Mouse (Mus musculus) adrenal gland, adult 18-20 months (tissue): ENCODE data around the gene Myo16. TPM values are rescaled to one million over a fixed set of nuclear protein-coding genes. Genes with fewer than 3 reads are reported as not detected.

Experiments
- DNase-seq, 2 experiments: peaks; one replicate each; pipeline ENCODE4 v3.0.0; 2021 to 2022; ENCODE audit warnings: low spot score in 2 of 2
- total RNA-seq, 2 experiments: library from RNA; stranded (reverse); gene quantifications; 1 replicate in 1 of 2; 2 replicates in 1 of 2; pipeline ENCODE4 v1.2.3; 2021

Gene Myo16
- total RNA-seq, 2 experiments from 2014 or later: 0.06 TPM; not detected in 1

DNA sequence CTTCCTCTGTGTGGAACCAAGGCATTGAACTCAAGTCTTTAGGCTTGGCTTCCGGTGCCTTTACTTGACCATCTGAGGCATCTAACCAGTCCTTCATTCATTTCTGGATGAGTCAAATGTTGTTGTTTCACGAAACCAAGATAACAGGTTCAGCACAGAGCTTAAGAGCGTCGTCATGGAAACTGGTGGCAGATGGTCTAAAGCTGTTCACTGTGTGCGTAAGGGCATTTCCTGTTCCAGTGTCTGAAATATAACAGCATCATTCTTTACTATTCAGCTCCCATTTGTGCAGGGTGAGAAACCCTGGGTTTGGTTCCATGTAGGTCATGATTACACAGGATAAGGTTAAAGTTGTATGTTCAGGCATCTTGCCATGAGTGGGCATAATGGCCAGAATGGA is 372.9 kb downstream of the Myo16 start:
- no peak for DNase-seq

DNA sequence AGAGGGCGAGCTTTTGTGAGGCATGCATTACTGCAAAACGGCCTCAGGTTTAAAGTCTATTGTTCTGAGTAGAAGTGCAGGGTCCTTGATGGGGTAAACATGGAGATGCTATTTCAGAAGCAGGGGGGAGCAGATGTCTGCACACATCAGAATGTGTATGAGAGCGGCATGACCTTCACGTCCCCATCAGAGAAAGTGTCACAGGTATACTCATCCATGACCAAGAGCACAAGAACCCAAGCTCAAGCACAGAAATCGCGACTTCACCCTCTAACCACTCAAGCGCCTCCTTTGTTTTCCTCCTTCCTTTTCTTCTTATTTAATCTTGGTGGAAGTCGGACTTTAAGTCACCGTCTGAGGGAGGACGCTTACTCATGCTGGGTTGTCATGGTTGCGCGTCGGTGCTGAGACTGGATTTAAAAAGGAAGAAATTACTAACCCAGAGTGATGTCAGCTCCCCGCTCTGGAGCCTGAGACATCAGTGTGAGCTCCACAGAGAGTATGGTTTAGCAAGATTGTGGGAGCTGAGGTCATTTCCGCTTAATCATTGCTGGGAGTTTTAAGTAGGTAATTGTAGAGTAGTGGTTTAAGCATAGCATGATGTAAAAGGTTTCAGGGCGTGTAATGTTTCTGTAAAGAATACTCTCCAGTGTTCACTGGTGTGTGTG is 381.0 kb downstream of the Myo16 start:
- no peak for DNase-seq

DNA sequence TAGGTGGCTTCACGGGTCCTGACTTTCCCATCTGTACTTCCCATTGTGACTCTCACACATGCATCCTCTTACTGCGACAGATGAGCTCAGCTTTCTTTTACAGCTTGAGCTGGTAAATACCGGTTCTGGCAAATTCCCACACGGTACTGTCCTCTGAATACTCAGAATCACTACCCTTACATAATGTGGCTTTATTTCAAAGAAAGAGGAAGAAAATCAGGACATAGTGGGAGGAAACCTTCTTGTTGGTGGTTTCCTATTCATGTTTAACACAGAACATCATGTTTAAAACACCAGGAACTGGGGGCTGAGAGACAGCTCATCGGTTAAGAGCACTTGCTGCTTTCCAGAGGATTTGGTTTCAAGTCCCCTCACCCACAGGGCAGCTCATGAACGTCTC is 384.6 kb downstream of the Myo16 start:
- DNase-seq: no peak

DNA sequence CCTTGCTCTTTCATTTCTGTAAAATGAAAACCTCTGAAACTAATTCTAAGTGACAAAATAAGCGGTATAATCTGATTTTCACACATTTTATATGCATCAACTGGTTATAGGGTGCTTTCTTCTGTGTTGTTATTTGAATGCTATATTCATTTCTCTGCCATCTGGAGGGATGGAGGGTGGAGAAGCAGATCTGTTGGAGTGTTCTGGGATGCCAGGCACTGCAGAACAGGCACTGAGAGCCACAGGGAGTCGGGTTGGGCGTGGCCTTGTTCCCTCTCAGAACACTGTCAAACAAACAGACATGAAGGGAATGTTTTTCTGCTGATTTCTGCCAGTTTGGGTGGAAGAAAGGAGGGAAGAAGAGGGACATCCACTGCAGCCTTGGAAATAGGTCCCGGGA is 386.0 kb downstream of the Myo16 start:
- DNase-seq: no peak

DNA sequence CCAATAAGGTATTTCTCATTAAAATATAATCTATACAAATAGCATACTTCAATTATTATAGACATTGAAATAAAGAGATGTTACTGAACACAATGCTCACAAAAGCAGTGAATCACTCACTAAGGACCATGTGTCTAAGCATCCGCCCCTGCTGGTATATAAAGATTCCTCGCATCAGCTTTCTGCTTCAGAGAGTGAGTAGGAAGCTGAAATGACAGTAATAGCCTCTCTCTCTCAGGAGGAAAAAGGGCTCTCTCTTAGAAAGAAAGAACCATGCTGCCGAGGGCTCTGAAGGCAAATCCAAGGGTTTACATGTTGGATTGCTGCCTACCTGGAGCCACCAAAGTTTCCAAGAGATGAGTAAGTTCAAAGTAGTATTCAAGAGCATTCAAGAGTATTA is 392.2 kb downstream of the Myo16 start:
- no peak for DNase-seq

DNA sequence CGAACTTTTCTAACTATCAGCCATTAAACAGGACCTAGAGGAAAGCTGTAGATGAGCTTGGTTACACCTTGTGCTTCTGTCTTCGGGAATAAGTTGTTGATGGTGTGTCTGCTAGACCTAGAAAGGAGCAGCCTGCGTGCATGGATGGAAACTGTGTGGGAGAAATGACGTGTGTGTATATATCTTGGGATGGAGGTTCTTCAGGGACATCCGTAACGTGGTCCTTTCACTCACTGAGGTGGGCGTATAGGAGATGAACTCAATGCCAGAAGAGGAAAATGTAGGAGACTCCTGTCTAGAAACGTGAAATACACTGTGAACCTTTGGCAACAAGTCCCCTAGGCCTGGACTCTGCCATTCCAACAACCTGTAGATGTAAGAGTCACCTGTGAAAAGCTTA is 392.8 kb downstream of the Myo16 start:
- DNase-seq: no peak

DNA sequence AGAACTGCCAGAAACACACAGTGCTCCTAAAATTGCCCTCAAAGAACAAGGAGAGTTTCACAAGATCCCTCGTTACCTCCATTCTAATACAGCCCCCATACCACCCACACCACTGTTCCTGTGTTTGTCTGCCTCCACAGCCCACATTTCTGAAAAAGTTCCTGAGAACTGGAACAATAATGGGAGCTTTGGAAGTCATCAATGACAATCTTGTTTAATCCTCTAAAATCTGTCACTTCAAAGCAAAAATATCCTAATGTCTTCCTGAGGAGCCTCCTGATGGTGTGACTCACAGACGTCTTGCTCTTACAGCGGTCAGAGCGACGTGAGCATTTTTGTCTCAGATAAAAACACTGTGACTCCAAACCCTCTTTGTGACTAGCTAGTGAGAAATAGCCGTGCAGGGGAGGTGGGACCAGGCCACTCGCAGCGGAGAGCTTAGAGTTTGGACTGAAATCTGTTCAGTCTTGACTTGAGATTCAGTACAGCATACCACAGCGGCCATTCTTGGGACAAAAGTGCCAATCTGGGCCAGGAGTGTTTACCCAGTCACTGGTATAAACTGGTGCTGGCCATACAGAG is 394.4 kb downstream of the Myo16 start:
- DNase-seq: no peak

DNA sequence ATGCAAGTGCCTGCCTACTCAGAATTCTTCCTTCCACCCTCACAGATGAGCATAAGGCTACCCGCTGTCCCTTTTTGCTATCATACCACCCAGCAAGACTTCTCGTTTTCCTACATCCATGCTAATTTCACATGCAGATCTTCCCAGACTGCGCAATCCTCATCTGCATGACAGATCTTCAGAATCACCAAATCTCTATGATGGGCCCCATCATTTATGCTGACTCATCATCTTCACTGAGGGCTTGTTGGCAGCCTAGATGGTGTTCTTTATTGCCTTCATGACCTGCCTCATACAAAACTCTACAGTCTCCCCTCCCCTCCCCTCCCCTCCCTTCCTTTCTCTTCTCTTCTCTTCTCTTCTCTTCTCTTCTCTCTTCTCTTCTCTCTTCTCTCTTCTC is 395.7 kb downstream of the Myo16 start:
- no peak for DNase-seq

DNA sequence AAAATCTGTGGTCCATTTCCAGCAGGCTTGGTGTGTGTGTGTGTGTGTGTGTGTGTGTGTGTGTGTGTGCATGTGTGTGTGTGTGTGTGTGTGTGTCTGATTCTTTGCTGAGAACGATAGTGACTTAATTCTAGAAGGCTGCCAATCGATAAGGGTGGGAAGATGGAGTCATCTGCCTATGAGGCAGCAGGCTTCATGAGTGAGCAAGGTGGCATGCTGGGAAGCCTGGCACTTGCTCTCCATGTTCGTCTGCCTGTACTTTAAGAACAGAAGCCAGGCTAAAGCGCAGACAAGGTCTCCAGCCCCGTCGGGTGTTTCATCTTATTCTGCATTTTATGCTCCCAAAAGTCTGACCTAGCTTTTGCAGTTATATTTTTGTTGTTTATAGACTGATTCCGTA is 404.2 kb downstream of the Myo16 start:
- no peak for DNase-seq

DNA sequence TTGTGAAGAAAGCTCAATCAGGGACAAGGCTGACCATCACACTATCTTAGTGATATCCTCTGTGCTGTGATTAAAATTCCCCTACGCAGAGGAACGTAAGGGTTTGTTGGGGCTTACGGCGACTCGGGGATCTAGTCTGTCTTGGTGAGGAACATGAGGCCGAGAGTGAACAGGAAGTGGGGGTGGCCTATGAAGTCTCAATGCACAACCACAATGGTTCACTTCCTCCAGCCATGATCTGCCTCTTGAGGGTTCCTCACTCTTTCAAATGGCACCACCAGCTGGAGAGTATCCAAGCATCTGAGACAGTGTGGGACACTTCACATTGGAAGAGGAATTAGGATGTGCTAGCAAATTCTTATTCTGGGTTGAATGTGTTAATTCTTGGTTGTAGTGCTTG is 405.8 kb downstream of the Myo16 start:
- no peak for DNase-seq

DNA sequence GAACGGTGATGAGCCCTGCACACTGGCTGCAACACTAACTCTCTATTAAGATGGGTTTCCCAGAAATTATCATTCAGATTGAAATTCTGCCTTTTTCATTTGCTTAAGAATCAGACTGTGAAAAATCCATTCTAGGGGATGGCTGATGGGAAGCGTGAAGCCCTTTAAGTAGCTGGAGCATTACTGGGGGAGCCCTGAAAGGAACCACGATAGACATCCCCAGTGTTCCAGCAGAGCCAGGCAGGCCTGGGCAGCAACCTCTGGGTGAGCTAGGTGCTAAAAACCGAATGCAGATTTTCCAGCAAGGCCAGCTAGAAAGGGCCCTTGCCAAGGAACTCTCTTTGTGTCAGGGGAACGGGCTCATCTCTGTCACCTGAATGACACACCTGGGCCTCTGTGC is 407.9 kb downstream of the Myo16 start:
- DNase-seq: no peak

DNA sequence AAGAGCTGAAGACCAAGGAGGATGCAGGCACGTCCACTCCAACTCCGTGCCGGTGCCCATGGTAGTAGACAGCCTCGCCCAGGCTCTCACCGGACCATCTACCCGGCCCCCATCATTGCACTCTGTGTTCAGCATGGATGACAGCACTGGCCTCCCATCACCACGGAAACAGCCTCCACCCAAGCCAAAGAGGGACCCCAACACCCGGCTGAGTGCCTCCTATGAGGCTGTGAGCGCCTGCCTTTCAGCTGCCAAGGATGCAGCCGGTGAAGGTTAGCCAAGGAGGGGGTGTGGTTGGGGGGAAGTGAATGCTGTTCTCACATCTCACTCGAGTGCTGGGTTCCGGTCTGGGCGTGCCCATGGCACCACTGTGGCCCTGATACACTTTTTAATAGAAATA is 408.3 kb downstream of the Myo16 start:
- no peak for DNase-seq

DNA sequence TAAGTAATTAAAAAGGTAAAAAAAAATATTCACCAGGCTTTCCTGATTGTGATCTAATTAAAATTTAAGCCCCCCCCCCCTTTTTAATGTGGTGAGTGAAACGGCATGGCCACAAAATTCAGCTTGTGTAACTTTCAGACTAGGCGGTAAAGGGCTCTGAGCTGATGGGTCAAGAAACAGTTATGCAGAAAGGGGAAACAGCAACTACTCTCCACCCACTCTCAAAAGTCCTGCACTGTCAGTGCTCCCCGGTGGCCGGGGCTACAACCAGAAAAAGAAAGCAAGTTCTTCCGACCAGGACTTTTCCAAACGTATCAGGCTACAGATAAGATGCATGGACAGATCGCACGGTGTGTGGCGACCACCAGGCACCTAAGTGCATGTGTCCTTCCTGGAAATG is 408.9 kb downstream of the Myo16 start:
- DNase-seq: no peak

DNA sequence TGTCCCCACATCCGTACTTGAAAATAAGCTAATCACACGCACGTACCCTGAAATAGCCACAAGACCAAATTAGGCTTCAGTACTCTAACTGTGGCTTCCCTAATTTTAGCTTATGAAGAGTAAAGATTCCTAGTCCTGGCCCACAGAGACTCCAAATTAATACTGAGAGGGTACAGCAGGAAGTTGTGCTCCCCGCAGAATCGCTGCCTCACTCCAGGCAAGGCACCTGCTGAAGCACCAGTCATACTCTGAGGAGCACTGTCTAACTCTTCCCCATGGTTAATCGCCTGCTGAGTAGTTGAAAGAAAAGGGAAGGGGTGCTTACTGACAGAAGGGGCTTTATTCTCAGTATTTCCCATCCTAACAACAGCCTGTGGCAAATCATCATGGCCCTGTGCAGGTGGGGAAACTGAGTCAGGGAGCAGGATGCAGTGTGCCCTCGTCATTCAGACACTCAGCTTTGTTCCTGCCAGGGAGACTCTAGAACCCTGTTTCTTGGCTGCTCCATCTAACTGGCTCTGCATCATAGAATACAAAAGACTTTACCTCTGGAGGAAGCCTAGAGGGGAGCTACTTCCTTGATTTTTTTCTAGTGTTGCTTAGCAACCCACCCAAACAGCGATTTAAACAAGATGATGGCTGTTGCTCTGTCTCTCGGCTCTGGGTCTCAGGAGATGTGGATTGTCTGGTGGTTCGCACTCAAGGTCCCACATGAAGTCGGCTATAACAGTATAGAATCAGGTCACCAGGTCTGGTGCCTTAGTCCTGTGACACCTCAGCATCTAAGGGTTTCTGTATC is 411.7 kb downstream of the Myo16 start:
- no peak for DNase-seq

DNA sequence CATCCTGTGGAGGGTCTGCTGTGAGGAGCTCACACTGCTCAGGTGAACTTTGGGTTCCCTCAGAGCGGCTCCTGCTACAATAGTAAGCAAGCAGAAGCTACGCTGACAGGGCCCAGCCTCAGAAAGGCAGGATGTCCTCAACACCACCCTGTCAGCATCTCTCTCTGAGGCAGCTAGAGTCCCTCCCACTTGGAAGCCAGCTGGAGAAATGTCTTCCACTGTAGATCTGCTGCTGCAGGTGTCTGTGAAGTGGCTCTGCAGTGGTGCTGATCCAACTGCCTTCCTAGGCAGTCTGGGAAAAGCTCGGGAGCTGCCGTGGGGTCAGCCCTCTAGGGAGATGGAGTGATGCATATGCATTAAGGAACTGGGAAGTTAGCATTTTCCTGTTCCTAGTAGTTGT is 414.7 kb downstream of the Myo16 start:
- DNase-seq: no peak

DNA sequence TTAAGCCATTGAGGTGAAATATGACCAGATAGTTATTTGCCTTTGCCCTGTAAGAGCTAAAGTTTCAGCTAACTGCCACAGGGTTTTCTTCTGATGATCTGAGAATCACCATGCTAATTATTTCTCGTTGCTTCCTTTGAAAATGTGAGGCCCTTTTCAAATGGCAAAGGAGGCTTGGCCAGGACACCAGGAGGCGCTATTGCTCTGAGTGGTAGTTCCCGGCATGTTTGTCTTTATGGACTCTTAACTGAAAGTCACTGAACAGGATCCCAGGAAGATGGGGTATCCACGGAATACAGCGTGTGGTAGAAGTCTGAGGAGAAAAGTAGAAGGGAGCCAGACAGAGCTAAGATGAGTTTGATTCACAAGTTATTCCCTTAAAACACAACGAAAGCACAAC is 420.4 kb downstream of the Myo16 start:
- DNase-seq: peak; percentile 75 to 84

DNA sequence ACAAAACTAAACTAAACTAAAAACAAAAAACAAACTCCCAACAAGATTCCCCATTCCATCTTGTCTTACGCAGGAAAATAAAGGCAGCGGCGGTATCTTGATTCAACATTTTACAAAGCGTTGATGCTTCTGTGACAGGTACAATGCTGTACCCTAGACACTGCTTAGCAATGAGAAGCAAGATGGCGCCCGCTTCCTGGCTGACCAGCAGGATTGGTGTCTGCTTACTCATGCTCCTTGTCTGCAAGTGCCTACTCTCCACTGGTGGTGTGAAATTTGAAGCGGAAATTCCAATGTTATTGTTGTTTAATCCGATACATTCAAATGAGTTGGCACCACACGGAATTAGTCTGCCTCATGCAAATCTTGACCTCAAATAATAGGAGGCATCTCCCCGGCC is 421.5 kb downstream of the Myo16 start:
- DNase-seq: no peak

DNA sequence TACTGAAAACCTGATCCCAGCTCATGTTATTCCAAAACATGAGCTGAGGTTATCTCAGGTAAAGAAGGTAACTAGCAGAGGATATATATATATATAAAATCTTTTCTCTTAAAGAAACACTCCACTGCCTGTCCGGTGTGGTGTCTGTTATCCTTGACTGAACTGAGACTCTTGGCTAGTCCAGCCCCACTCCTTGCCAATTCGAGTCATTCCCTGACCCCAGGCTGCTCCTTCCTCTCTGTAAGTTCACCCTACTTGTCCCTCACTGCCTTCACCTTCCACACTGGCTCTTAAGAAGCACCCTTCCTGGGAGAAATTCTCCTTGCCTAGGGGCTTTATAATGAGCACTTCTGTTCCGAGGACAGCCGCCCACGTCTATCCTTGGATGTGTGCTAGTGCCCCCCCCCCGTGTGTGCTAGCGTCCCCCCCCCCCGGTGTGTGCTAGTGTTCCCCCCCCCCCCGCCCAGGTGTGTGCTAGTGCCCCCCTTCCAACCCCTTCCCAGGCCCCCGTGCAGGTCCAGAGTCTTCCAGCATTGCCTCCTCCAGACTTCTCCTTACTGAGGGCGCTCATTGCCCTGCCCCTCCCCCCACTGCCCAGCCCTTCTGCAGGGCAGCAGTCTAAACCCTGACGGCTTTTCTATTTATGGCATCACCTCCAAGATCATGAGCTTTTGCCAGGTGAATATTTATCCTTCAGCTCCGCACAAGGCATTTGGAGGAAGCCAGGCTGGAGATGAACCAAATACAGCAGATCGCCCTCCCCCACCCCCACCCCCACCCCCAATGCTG is 433.4 kb downstream of the Myo16 start:
- DNase-seq: no peak

DNA sequence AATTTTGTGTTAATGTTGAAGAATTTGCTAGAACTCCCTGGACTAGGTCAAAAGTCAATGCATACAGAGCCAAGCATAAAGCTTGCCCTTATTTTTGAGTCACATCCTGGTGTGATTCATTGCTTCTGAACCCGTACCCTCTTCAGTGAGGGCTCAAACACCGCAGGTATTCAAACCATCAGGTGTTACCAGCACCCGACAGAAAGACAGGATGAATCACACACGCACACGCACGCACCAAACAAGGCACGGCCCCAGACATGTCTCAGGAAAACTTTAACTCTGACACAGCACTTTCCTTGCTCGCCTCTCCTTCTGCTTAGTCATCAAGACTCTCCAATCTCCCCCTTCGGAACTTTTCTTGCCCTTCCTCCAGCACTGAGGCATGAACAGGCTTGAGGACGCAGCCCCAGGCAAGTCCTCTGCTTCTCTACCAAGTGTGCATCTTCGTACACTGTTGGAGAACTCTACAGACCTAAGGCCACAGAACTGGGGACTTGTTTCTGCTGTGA is 435.8 kb downstream of the Myo16 start:
- DNase-seq: no peak

DNA sequence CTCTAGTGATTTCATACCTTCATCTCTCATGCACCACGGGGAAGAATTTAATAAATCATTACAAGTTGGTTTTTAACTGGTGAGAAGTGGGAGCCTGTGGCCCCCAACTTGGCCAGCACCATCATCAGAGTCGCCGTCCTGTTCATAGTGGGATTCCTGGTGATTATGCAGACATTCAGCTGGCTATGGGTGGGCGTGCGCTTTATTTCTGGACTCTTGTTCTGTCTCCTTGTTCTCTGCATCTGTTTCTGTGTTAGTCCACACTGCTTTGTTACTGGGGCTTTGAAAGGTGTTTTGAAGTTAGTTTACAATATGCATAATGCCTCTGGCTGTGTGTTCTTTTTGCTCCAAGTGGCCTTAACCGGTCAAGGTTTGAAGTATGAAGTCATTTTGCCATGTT is 439.2 kb downstream of the Myo16 start:
- no peak for DNase-seq

DNA sequence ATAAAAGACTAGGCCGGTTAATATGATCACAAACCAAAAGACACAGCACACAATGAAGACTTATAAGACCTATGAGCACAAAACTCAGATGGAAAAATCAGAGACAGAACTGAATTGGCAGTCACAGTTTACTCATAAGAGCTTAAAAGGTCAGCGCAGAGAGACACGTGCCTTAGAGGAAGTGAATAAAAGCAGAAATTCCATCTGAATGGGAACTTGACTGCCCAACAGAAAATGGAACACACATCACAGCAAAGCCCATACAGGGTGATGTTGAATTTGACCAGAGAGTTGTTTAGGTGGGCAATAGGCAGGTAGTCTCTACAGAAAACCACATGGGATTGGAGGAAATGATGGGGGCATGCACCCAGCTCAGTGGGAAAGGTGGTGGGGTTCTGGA is 442.6 kb downstream of the Myo16 start:
- no peak for DNase-seq

DNA sequence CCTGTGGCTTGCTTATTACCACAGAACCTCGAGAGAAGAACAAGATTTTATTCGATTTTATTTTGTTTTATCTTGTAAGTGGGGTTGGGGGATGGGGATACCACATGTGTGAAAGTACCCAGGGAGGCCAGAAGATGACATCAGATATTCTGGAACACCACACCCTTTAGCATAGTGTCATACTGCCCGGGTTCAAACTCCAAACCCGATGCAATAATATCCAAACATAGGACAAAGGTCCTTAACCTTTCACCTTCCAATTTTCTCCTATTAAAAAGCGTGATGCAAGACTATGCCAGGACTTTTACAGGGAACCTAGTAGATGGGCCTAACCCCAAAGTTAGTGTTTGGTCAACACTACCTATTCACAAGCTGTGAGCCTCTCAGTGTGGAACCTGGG is 443.9 kb downstream of the Myo16 start:
- DNase-seq: no peak
